Mouse (Mus musculus) left cerebral cortex, adult 18-20 months (tissue): Measurements from ENCODE around the gene Scimp. TPM values are rescaled to one million over a fixed set of nuclear protein-coding genes. Genes with fewer than 3 reads are reported as not detected.
A peak's percentile ranks its signal among the peaks of the same experiment; 100 is the strongest.
"Not testable (repeated sequence)": the region's sequence is repeated elsewhere in the genome, so short reads cannot be mapped to it uniquely, and the experiment has no call there.

ENCODE experiments used
- DNase-seq, 2 experiments: peaks; one replicate each; pipeline ENCODE4 v3.0.0; 2021 to 2022; ENCODE audit warnings: low spot score in 2 of 2, mixed read lengths in 1 of 2
- total RNA-seq, 2 experiments: library from RNA; stranded (reverse); gene quantifications; 2 replicates each; pipeline ENCODE4 v1.2.3; 2021

Scimp gene
- total RNA-seq, 2 experiments from 2014 or later: not detected

GRCm38 (mm10) chr11:70770804-70771203 lies 41.6 kb downstream of the Scimp start:
- DNase-seq: no peak

- DNase-seq: no peak
Observed at GRCm38 (mm10) chr11:70765776-70766445, 46.5 kb downstream of the Scimp start.

GRCm38 (mm10) chr11:70763936-70764808 lies 48.2 kb downstream of the Scimp start, which contains the start of gene Zfp3:
Gene Zfp3 (plus strand): TSS chr11:70764209.
- DNase-seq: peak; percentile 77 to 89

GRCm38 (mm10) chr11:70763582-70763935 lies 48.8 kb downstream of the Scimp start:
- no peak for DNase-seq

GRCm38 (mm10) chr11:70762641-70763040 lies 49.7 kb downstream of the Scimp start:
- no peak for DNase-seq

- not testable (repeated sequence) for DNase-seq
Observed at GRCm38 (mm10) chr11:70760446-70760845, 51.9 kb downstream of the Scimp start.

GRCm38 (mm10) chr11:70755645-70756044 lies 56.7 kb downstream of the Scimp start:
- peak; percentile 83 to 89 for DNase-seq

- no peak for DNase-seq
Observed at GRCm38 (mm10) chr11:70754958-70755357, 57.4 kb downstream of the Scimp start.

GRCm38 (mm10) chr11:70754476-70754875 lies 57.9 kb downstream of the Scimp start:
- no peak for DNase-seq

GRCm38 (mm10) chr11:70753146-70753545 lies 59.2 kb downstream of the Scimp start:
- DNase-seq: no peak

- DNase-seq: no peak
Observed at GRCm38 (mm10) chr11:70752337-70753017, 59.9 kb downstream of the Scimp start.

GRCm38 (mm10) chr11:70747876-70748545 lies 64.4 kb downstream of the Scimp start:
- no peak for DNase-seq

GRCm38 (mm10) chr11:70745636-70746035 lies 66.8 kb downstream of the Scimp start:
- no peak for DNase-seq

- no peak for DNase-seq
Observed at GRCm38 (mm10) chr11:70742581-70743459, 69.6 kb downstream of the Scimp start.

- no peak for DNase-seq
Observed at GRCm38 (mm10) chr11:70742117-70742516, 70.3 kb downstream of the Scimp start.

- no peak for DNase-seq
Observed at GRCm38 (mm10) chr11:70741603-70742002, 70.8 kb downstream of the Scimp start.
